Mouse (Mus musculus) cerebellum, adult (tissue): ENCODE measurements around the gene Exd1.
"Not testable (repeated sequence)": the region's sequence is repeated elsewhere in the genome, so short reads cannot be mapped to it uniquely, and the experiment has no call there.

Experiments
- ATAC-seq: cut with Nextera tagmentation; 2 replicates; pipeline ENCODE4 v1.9.2; 2017; ENCODE audit warnings: mild to moderate bottlenecking, moderate library complexity, mixed read lengths; ENCODE audit not compliant: insufficient number of reproducible peaks, low FRiP score, low TSS enrichment

The Exd1 gene

GRCm38 (mm10) chr2:119543656-119544055 lies 3.8 kb downstream of the Exd1 start:
- no peak for ATAC-seq

GRCm38 (mm10) chr2:119542106-119542505 lies 5.3 kb downstream of the Exd1 start:
- no peak for ATAC-seq

- ATAC-seq, result no peak
Measured at GRCm38 (mm10) chr2:119538802-119539201, 8.6 kb downstream of the Exd1 start.

GRCm38 (mm10) chr2:119525422-119525821 lies 22.0 kb downstream of the Exd1 start:
- no peak for ATAC-seq

- no peak for ATAC-seq
Measured at GRCm38 (mm10) chr2:119523836-119524235, 23.6 kb downstream of the Exd1 start.

GRCm38 (mm10) chr2:119520550-119520949 lies 26.9 kb downstream of the Exd1 start:
- ATAC-seq, result no peak

GRCm38 (mm10) chr2:119516811-119517210 lies 30.6 kb downstream of the Exd1 start:
- ATAC-seq, result no peak

- no peak for ATAC-seq
Measured at GRCm38 (mm10) chr2:119514026-119514522, 33.4 kb downstream of the Exd1 start.

GRCm38 (mm10) chr2:119512292-119512691 lies 35.1 kb downstream of the Exd1 start:
- ATAC-seq, result no peak

- ATAC-seq, result no peak
Measured at GRCm38 (mm10) chr2:119510856-119511255, 36.6 kb downstream of the Exd1 start.

- ATAC-seq, result not testable (repeated sequence)
Measured at GRCm38 (mm10) chr2:119508518-119508917, 38.9 kb downstream of the Exd1 start.

- ATAC-seq, result no peak
Measured at GRCm38 (mm10) chr2:119507108-119507507, 40.3 kb downstream of the Exd1 start.

- no peak for ATAC-seq
Measured at GRCm38 (mm10) chr2:119500965-119501652, 46.3 kb downstream of the Exd1 start.

GRCm38 (mm10) chr2:119498859-119499258 lies 48.6 kb downstream of the Exd1 start:
- ATAC-seq, result no peak

- ATAC-seq, result no peak
Measured at GRCm38 (mm10) chr2:119496082-119496481, 51.3 kb downstream of the Exd1 start.

- ATAC-seq, result no peak
Measured at GRCm38 (mm10) chr2:119491953-119492352, 55.5 kb downstream of the Exd1 start.

GRCm38 (mm10) chr2:119486488-119486887 lies 60.9 kb downstream of the Exd1 start:
- no peak for ATAC-seq

- no peak for ATAC-seq
Measured at GRCm38 (mm10) chr2:119482307-119482706, 65.1 kb downstream of the Exd1 start.

- no peak for ATAC-seq
Measured at GRCm38 (mm10) chr2:119478397-119478749, 69.1 kb downstream of the Exd1 start.

GRCm38 (mm10) chr2:119477571-119478396 lies 69.6 kb downstream of the Exd1 start, which contains the start of gene Ino80:
Ino80 (minus strand) TSS chr2:119477687.
- peak; percentile 96 for ATAC-seq

GRCm38 (mm10) chr2:119476621-119477391 lies 70.6 kb downstream of the Exd1 start:
- ATAC-seq, result peak; percentile 38
